Mouse (Mus musculus) kidney, postnatal 0 days (tissue): ENCODE measurements at regions not wholly inside any gene's neighbourhood (a gene's known extent, or its start where the extent isn't known, plus 50 kb on each side); places are given as distances from the start of the nearest gene placed in this dataset.

Experiments
- ATAC-seq: fragments of 200-750 bp; cut with Nextera tagmentation; replicated peaks from 2 replicates; pipeline ENCODE4 v1.8.0; 2017; ENCODE audit warnings: low read depth, moderate number of reproducible peaks, moderate TSS enrichment, moderate library complexity; ENCODE audit not compliant: low FRiP score
- DNase-seq: peaks from one replicate; pipeline ENCODE4 v3.0.0-alpha.2; 2016; ENCODE audit warnings: low spot score
- H3K27ac ChIP-seq: fragments of 300-500 bp; sonication (generic); 2 replicates; pipeline ENCODE4 v1.5.1; 2014; ENCODE audit warnings: mild to moderate bottlenecking
- H3K27me3 ChIP-seq: fragments of 300-500 bp; sonication (generic); 2 replicates; pipeline ENCODE4 v1.6.1; 2014; ENCODE audit warnings: low read length, mixed read lengths; ENCODE audit not compliant: insufficient read depth
- H3K36me3 ChIP-seq: fragments of 300-500 bp; sonication (generic); 2 replicates; pipeline ENCODE4 v1.6.1; 2014; ENCODE audit warnings: low read length, mixed read lengths; ENCODE audit not compliant: insufficient read depth
- H3K4me1 ChIP-seq: fragments of 300-500 bp; sonication (generic); replicated peaks from 2 replicates; pipeline ENCODE4 v1.6.1; 2014; ENCODE audit warnings: antibody characterized with exemption, low read length, mixed read lengths; ENCODE audit not compliant: insufficient read depth
- H3K4me2 ChIP-seq: fragments of 300-500 bp; sonication (generic); 2 replicates; pipeline ENCODE4 v1.6.1; 2014; ENCODE audit warnings: mild to moderate bottlenecking, low read length, moderate library complexity, mixed read lengths
- H3K4me3 ChIP-seq: fragments of 300-500 bp; sonication (generic); replicated peaks from 2 replicates; pipeline ENCODE4 v1.5.1; 2014; ENCODE audit warnings: low read depth, low read length
- H3K9ac ChIP-seq: fragments of 300-500 bp; sonication (generic); 2 replicates; pipeline ENCODE4 v1.6.1; 2014; ENCODE audit warnings: low read depth, low read length
- H3K9me3 ChIP-seq: fragments of 300-500 bp; sonication (generic); replicated peaks from 2 replicates; pipeline ENCODE4 v1.6.1; 2016; ENCODE audit warnings: low read length, inconsistent platforms, mixed read lengths
- CTCF ChIP-seq: IDR thresholded peaks from 2 replicates; pipeline ENCODE4 v1.5.1; 2016; ENCODE audit warnings: antibody characterized with exemption, low read depth, mild to moderate bottlenecking, moderate library complexity
- WGBS: fragments of 180-500 bp; shearing (Covaris S2); extraction: QIAGEN DNeasy Blood & Tissue Kit; methylation state at CpG from one replicate; pipeline ENCODE4 v1.1.7; 2014; 5-methylcytosine and 5-hydroxymethylcytosine counted together

- no peak for ATAC-seq
- no peaks in the 10 kb centered on the region for H3K36me3 ChIP-seq
- 51% methylated on average over 5 of the region's 5 CpGs for WGBS
- no peak for DNase-seq
- no peak overlapping the region for H3K4me2 ChIP-seq
- H3K27me3 ChIP-seq, result no peaks in the 10 kb centered on the region
- no peaks in the 10 kb centered on the region for H3K9me3 ChIP-seq
- H3K9ac ChIP-seq, result no peak overlapping the region
- H3K4me3 ChIP-seq, result no peak overlapping the region
- H3K27ac ChIP-seq, result no peak overlapping the region
- no peak for TF ChIP-seq CTCF
- no peaks in the 10 kb centered on the region for H3K4me1 ChIP-seq
These were observed 354.7 kb upstream of the Mki67 start for GRCm38 (mm10) chr7:136070881-136071280.

GRCm38 (mm10) chr7:136071331-136071730, 355.2 kb upstream of the Mki67 start:
- 60% methylated on average over 4 of the region's 4 CpGs for WGBS
- H3K36me3 ChIP-seq, result no peaks in the 10 kb centered on the region
- DNase-seq (no peak), ATAC-seq (no peak)
- TF ChIP-seq CTCF, result no peak
- H3K9ac ChIP-seq, result no peak overlapping the region
- H3K4me1 ChIP-seq, result no peaks in the 10 kb centered on the region
- no peaks in the 10 kb centered on the region for H3K9me3 ChIP-seq
- no peak overlapping the region for H3K27ac ChIP-seq
- no peak overlapping the region for H3K4me3 ChIP-seq
- H3K4me2 ChIP-seq, result no peak overlapping the region
- H3K27me3 ChIP-seq, result no peaks in the 10 kb centered on the region

- no peaks in the 10 kb centered on the region for H3K36me3 ChIP-seq
- no peak overlapping the region for H3K9ac ChIP-seq
- H3K4me2 ChIP-seq, result no peak overlapping the region
- no peak for ATAC-seq
- DNase-seq, result no peak
- 72% methylated on average over 6 of the region's 6 CpGs for WGBS
- no peaks in the 10 kb centered on the region for H3K9me3 ChIP-seq
- no peak overlapping the region for H3K27ac ChIP-seq
- TF ChIP-seq CTCF, result no peak
- no peaks in the 10 kb centered on the region for H3K4me1 ChIP-seq
- H3K27me3 ChIP-seq, result no peaks in the 10 kb centered on the region
- no peak overlapping the region for H3K4me3 ChIP-seq
These were observed 357.2 kb upstream of the Mki67 start for GRCm38 (mm10) chr7:136073265-136073799.

- ATAC-seq, result no peak
- H3K9ac ChIP-seq, result no peak overlapping the region
- no peak overlapping the region for H3K27ac ChIP-seq
- no peaks in the 10 kb centered on the region for H3K36me3 ChIP-seq
- TF ChIP-seq CTCF, result no peak
- H3K9me3 ChIP-seq, result no peaks in the 10 kb centered on the region
- H3K4me3 ChIP-seq, result no peak overlapping the region
- WGBS, result 54% methylated on average over 2 of the region's 2 CpGs
- H3K27me3 ChIP-seq, result no peaks in the 10 kb centered on the region
- H3K4me2 ChIP-seq, result no peak overlapping the region
- no peak for DNase-seq
- H3K4me1 ChIP-seq, result no peaks in the 10 kb centered on the region
These were observed 357.9 kb upstream of the Mki67 start for GRCm38 (mm10) chr7:136074043-136074442.

- WGBS, result 42% methylated on average over 7 of the region's 7 CpGs
- no peaks in the 10 kb centered on the region for H3K9me3 ChIP-seq
- H3K4me3 ChIP-seq, result no peak overlapping the region
- ATAC-seq (no peak), DNase-seq (no peak)
- H3K4me2 ChIP-seq, result no peak overlapping the region
- no peaks in the 10 kb centered on the region for H3K36me3 ChIP-seq
- H3K4me1 ChIP-seq, result no peaks in the 10 kb centered on the region
- H3K27me3 ChIP-seq, result no peaks in the 10 kb centered on the region
- no peak overlapping the region for H3K27ac ChIP-seq
- no peak overlapping the region for H3K9ac ChIP-seq
- no peak for TF ChIP-seq CTCF
These were observed 365.5 kb upstream of the Mki67 start for GRCm38 (mm10) chr7:136081534-136082252.

GRCm38 (mm10) chr7:136082253-136082867, 366.2 kb upstream of the Mki67 start:
- H3K36me3 ChIP-seq, result no peaks in the 10 kb centered on the region
- H3K9ac ChIP-seq, result no peak overlapping the region
- H3K4me2 ChIP-seq, result no peak overlapping the region
- no peak for DNase-seq
- H3K27ac ChIP-seq, result no peak overlapping the region
- H3K9me3 ChIP-seq, result no peaks in the 10 kb centered on the region
- ATAC-seq, result no peak
- H3K27me3 ChIP-seq, result no peaks in the 10 kb centered on the region
- H3K4me3 ChIP-seq, result no peak overlapping the region
- no peaks in the 10 kb centered on the region for H3K4me1 ChIP-seq
- 74% methylated on average over 4 of the region's 4 CpGs for WGBS
- TF ChIP-seq CTCF, result no peak
